Mouse (Mus musculus) thymus, adult 2 months (tissue): ENCODE results near the gene Cast.

Experiments used
- CTCF ChIP-seq: fragments of 200-500 bp; IDR thresholded peaks from 2 replicates; pipeline ENCODE4 v1.5.1; 2012; ENCODE audit warnings: mild to moderate bottlenecking, control low read depth, low read length, moderate library complexity, borderline replicate concordance; ENCODE audit not compliant: control insufficient read depth, poor library complexity, insufficient read depth; ENCODE audit errors: extremely low read depth
- POLR2A ChIP-seq: fragments of 200-500 bp; IDR thresholded peaks from 2 replicates; pipeline ENCODE4 v1.6.1; 2012; ENCODE audit warnings: mild to moderate bottlenecking, low read length, control low read depth, moderate library complexity; ENCODE audit not compliant: control insufficient read depth, poor library complexity, insufficient read depth; ENCODE audit errors: extremely low read depth

DNA sequence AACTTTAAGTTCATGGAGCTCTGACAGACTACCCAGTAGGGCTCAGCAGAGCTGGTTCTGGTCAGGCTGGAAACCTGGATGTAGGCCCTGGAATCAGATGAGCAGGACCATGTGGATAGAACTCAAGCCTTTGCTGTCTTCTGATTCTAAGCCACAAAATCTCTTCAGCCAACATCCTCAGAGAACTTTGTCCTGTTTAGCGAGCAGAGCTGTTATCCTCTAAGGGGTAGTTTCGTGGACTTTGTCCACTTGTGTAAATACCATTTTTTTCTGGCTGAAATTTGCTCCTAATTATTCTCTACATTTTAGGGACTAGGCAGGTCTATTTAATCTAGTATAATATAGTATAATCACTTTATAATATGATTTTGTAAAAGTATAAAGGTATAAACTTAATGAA, 42.2 kb upstream of the Cast start:
- no peak for TF ChIP-seq POLR2A
- TF ChIP-seq CTCF = no peak
